Mouse (Mus musculus) intestine, embryonic 16.5 days (tissue): Measurements from ENCODE around the gene LTO1. TPM values are rescaled to one million over a fixed set of nuclear protein-coding genes. Genes with fewer than 3 reads are reported as not detected.

Experiments
- ATAC-seq: fragments of 200-750 bp; cut with Nextera tagmentation; 2 replicates; pipeline ENCODE4 v1.8.0; 2017; ENCODE audit warnings: moderate TSS enrichment, moderate library complexity
- H3K27ac ChIP-seq: fragments of 300-500 bp; sonication (generic); 2 replicates; pipeline ENCODE4 v1.5.1; 2014; ENCODE audit warnings: mild to moderate bottlenecking, low read length
- H3K27me3 ChIP-seq: fragments of 300-500 bp; sonication (generic); replicated peaks from 2 replicates; pipeline ENCODE4 v1.6.1; 2014; ENCODE audit warnings: low read length, control low read depth, mixed read lengths; ENCODE audit not compliant: control insufficient read depth, insufficient read depth
- H3K36me3 ChIP-seq: fragments of 300-500 bp; sonication (generic); 2 replicates; pipeline ENCODE4 v1.6.1; 2014; ENCODE audit warnings: low read length, control low read depth; ENCODE audit not compliant: control insufficient read depth, insufficient read depth
- H3K4me1 ChIP-seq: fragments of 300-500 bp; sonication (generic); 2 replicates; pipeline ENCODE4 v1.6.1; 2014; ENCODE audit warnings: low read length, control low read depth, mixed read lengths; ENCODE audit not compliant: control insufficient read depth, insufficient read depth
- H3K4me2 ChIP-seq: fragments of 300-500 bp; sonication (generic); 2 replicates; pipeline ENCODE4 v1.6.1; 2014; ENCODE audit warnings: low read depth, low read length, control low read depth
- H3K4me3 ChIP-seq: fragments of 300-500 bp; sonication (generic); 2 replicates; pipeline ENCODE4 v1.5.1; 2014; ENCODE audit warnings: mild to moderate bottlenecking, low read length
- H3K9ac ChIP-seq: fragments of 300-500 bp; sonication (generic); 2 replicates; pipeline ENCODE4 v1.6.1; 2014; ENCODE audit warnings: low read depth, low read length
- H3K9me3 ChIP-seq: fragments of 300-500 bp; sonication (generic); 2 replicates; pipeline ENCODE4 v1.6.1; 2016; ENCODE audit warnings: low read length, control low read depth; ENCODE audit not compliant: control insufficient read depth
- WGBS: fragments of 180-500 bp; shearing (Covaris S2); extraction: QIAGEN DNeasy Blood & Tissue Kit; methylation state at CpG from one replicate; pipeline ENCODE4 v1.1.7; 2014; 5-methylcytosine and 5-hydroxymethylcytosine counted together
- polyA plus RNA-seq: library from polyadenylated mRNA; unstranded; fragments of >200 nt; fragmentation: Nextera tagmentation; extraction: Ambion mirVana; gene quantifications from 2 replicates; pipeline ENCODE4 v1.2.1, GENCODE M21; 2015

LTO1 gene
- polyA plus RNA-seq, 1 experiment from 2014 or later, result 24.4 TPM

GRCm38 (mm10) chr7:144970997-144971768, 56.3 kb downstream of the LTO1 start:
- 0 out of 2 replicates have a peak, but pooled peaks have one; percentile 28 for ATAC-seq
- Histone ChIP-seq H3K4me3 (no peak overlapping the region), H3K4me1 (no peaks in the 10 kb centered on the region), H3K4me2 (no peak overlapping the region), H3K9me3 (no peaks in the 10 kb centered on the region), H3K27ac (no peak overlapping the region), H3K36me3 (no peaks in the 10 kb centered on the region), H3K27me3 (no peaks in the 10 kb centered on the region), H3K9ac (no peak overlapping the region)
- 66% methylated on average over 8 of the region's 8 CpGs for WGBS

- Histone ChIP-seq H3K27me3 (no peaks in the 10 kb centered on the region), H3K4me2 (no peak overlapping the region), H3K9ac (no peak overlapping the region), H3K4me3 (no peak overlapping the region), H3K4me1 (no peaks in the 10 kb centered on the region), H3K36me3 (no peaks in the 10 kb centered on the region), H3K27ac (no peak overlapping the region), H3K9me3 (no peaks in the 10 kb centered on the region)
- no peak for ATAC-seq
- WGBS, result 38% methylated on average over 2 of the region's 2 CpGs
Measured at GRCm38 (mm10) chr7:144971769-144972168, 56.9 kb downstream of the LTO1 start.

- no peaks in the 10 kb centered on the region for H3K27me3 ChIP-seq
- H3K27ac ChIP-seq, result no peak overlapping the region
- H3K9ac ChIP-seq, result no peak overlapping the region
- no peaks in the 10 kb centered on the region for H3K36me3 ChIP-seq
- H3K4me1 ChIP-seq, result no peaks in the 10 kb centered on the region
- H3K4me2 ChIP-seq, result no peak overlapping the region
- 67% methylated on average over 8 of the region's 8 CpGs for WGBS
- H3K4me3 ChIP-seq, result no peak overlapping the region
- no peak for ATAC-seq
- H3K9me3 ChIP-seq, result no peaks in the 10 kb centered on the region
Measured at GRCm38 (mm10) chr7:144973461-144973860, 58.6 kb downstream of the LTO1 start.

GRCm38 (mm10) chr7:144977121-144977520, 62.2 kb downstream of the LTO1 start:
- no peaks in the 10 kb centered on the region for H3K9me3 ChIP-seq
- H3K27ac ChIP-seq, result no peak overlapping the region
- no peak overlapping the region for H3K9ac ChIP-seq
- no peak overlapping the region for H3K4me2 ChIP-seq
- ATAC-seq, result no peak
- WGBS, result 68% methylated on average over 2 of the region's 2 CpGs
- no peaks in the 10 kb centered on the region for H3K4me1 ChIP-seq
- H3K4me3 ChIP-seq, result no peak overlapping the region
- no peaks in the 10 kb centered on the region for H3K36me3 ChIP-seq
- no peaks in the 10 kb centered on the region for H3K27me3 ChIP-seq

- no peak overlapping the region for H3K4me3 ChIP-seq
- H3K4me1 ChIP-seq, result no peaks in the 10 kb centered on the region
- no peaks in the 10 kb centered on the region for H3K9me3 ChIP-seq
- no peak overlapping the region for H3K9ac ChIP-seq
- H3K4me2 ChIP-seq, result no peak overlapping the region
- no peaks in the 10 kb centered on the region for H3K36me3 ChIP-seq
- 54% methylated on average over 5 of the region's 5 CpGs for WGBS
- no peaks in the 10 kb centered on the region for H3K27me3 ChIP-seq
- ATAC-seq, result no peak
- no peak overlapping the region for H3K27ac ChIP-seq
Measured at GRCm38 (mm10) chr7:144979814-144980213, 64.9 kb downstream of the LTO1 start.

Other genes with a start within 250 kb of the LTO1 start
- 19.9 and 20.3 TPM in 2 replicates for gene Ano1, start 163.1 kb upstream of the LTO1 start, polyA plus RNA-seq
- gene Fgf3, start 77.0 kb upstream of the LTO1 start, polyA plus RNA-seq, result not detected in 2 replicates
- not detected in 2 replicates for gene Fgf4, start 67.7 kb upstream of the LTO1 start, polyA plus RNA-seq
- gene Fgf15, start 18.6 kb upstream of the LTO1 start, polyA plus RNA-seq, result 0.15 and 0.33 TPM in 2 replicates
- gene Ccnd1, start 24.8 kb downstream of the LTO1 start, polyA plus RNA-seq, result 59.3 and 72.2 TPM in 2 replicates